Mouse (Mus musculus): Measurements from ENCODE around the gene Zfp747. TPM values are rescaled to one million over a fixed set of nuclear protein-coding genes. Genes with fewer than 3 reads are reported as not detected.

Gene Zfp747
- polyA plus RNA-seq, 1 experiment from 2014 or later: 9.6 TPM

DNA sequence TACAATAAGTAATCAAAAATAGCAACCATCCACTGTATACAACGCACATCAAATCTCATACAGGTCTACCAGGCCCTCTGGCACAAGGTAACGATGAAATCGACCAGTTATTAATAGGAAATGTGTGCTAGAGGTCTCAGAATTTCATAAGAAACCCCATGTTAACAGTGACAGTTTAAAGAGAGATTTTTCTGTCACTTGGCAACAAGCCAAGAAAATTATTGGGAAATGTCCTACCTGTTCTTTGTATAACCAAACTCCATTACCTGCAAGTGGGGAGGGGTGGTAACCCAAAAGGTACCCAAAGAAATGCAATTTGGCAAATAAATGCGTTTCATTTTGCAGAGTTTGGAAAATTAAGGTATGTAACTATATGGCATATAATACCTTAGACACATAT, 17.4 kb downstream of the Zfp747 start:
- Histone ChIP-seq H3K27ac (ENCODE audit: low read length) (no peak overlapping the region), H3K4me1 (replicated peaks; ENCODE audit: control insufficient read depth, insufficient read depth, low read length) (peaks cover 5% of the 10 kb centered on the region), H3K4me2 (ENCODE audit: low read length) (no peak overlapping the region), H3K9ac (replicated peaks; ENCODE audit: low read depth, low read length) (no peak overlapping the region), H3K4me3 (replicated peaks; ENCODE audit: low read length) (no peak overlapping the region), H3K27me3 (replicated peaks; ENCODE audit: control insufficient read depth, insufficient read depth, low read length) (no peaks in the 10 kb centered on the region; the same call in 1 of the 2 replicates), H3K9me3 (ENCODE audit: control insufficient read depth, low read length) (no peaks in the 10 kb centered on the region), H3K36me3 (ENCODE audit: control insufficient read depth, insufficient read depth) (no peaks in the 10 kb centered on the region)
- ATAC-seq: no peak
- WGBS: 73% methylated on average over 4 of the region's 4 CpGs

DNA sequence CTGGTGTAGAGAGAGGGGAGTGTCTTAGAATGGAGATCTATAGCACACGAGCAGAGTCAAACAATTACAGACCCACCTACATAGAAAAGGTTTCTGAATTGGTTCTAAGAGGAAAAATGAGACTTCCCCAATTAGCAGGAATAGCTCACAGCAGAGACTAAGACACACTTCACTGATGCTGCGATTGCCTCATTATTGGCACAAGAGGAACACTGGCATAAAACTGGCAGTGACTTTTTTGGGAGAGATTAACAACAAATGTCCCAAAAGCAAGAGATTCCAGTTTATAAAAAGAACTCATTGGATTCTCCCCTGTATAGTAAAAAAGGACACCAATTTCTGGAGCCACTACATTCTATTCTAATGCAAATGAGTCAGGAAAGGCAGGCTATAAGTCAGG, 18.0 kb downstream of the Zfp747 start:
- Histone ChIP-seq H3K36me3 (ENCODE audit: control insufficient read depth, insufficient read depth) (no peaks in the 10 kb centered on the region), H3K4me2 (ENCODE audit: low read length) (no peak overlapping the region), H3K4me3 (replicated peaks; ENCODE audit: low read length) (no peak overlapping the region), H3K9me3 (ENCODE audit: control insufficient read depth, low read length) (no peaks in the 10 kb centered on the region), H3K9ac (replicated peaks; ENCODE audit: low read depth, low read length) (no peak overlapping the region), H3K27me3 (replicated peaks; ENCODE audit: control insufficient read depth, insufficient read depth, low read length) (no peaks in the 10 kb centered on the region), H3K27ac (ENCODE audit: low read length) (no peak overlapping the region), H3K4me1 (replicated peaks; ENCODE audit: control insufficient read depth, insufficient read depth, low read length) (0 out of 2 replicates have a peak, but pooled peaks cover 2% of the 10 kb centered on the region)
- 39% methylated on average over 2 of the region's 2 CpGs for WGBS
- ATAC-seq: no peak

DNA sequence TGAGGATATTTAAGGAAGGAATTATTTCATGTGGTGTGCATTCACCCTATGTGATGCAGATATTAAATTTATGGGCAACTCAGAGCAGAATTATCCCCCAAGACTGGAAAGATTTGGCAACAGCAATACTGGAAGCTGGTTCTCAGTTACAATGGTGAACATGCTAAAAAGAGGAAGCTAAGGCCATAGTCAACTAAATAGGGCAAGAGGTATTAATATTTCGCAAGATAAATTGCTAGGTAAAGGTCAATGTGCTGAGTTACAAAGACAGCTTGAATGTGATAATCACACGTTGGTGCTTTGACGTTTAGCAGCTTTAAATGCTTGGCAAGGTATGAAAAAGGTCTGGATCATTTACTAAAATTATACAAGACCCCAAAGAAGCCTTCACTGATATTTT, 20.1 kb downstream of the Zfp747 start:
- no peak for ATAC-seq
- no peak overlapping the region for H3K4me2 ChIP-seq (ENCODE audit: low read length)
- WGBS: 64% methylated on average over 3 of the region's 3 CpGs

DNA sequence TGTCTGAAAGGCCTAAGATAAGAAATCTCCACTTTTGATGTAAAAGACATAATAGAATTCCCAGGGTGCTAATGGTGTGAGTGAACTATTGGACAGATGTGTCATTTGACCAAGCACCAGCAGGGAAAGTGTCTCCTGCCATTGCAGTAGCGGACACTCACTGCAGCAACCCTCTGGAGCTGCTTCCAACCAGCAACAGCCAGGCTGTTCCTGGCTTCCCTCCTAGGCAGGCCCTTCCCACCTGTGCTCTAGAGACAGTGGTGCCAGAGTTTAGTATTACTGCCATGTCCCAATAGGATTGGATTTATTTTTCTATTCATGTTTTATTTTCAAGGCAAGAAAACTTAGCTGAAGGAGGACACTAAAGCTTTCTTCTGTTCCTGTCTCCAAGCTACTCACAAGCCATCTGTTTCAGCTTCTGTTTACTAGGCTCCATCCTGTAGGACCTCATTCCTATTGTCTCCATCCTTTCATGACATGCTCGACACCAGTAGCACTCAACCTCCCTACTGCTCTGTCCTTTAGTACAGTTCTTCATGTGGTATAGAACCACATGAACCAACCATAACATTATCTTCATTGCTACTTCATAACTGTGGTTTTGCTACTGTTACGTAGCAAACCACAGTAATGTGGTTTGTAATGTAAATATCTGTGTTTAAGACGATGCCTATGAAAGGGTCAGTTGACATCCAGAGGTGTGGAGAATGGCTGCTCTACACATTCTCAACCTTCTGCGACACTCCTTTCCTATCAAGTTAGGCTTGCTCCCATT, 24.4 kb downstream of the Zfp747 start:
- no peaks in the 10 kb centered on the region for H3K27me3 ChIP-seq (replicated peaks; ENCODE audit: control insufficient read depth, insufficient read depth, low read length)
- no peak overlapping the region for H3K9ac ChIP-seq (replicated peaks; ENCODE audit: low read depth, low read length)
- H3K4me1 ChIP-seq (replicated peaks; ENCODE audit: control insufficient read depth, insufficient read depth, low read length): peaks cover 5% of the 10 kb centered on the region
- H3K4me3 ChIP-seq (replicated peaks; ENCODE audit: low read length): no peak overlapping the region
- H3K9me3 ChIP-seq (ENCODE audit: control insufficient read depth, low read length): no peaks in the 10 kb centered on the region
- H3K27ac ChIP-seq (ENCODE audit: low read length): no peak overlapping the region
- H3K36me3 ChIP-seq (ENCODE audit: control insufficient read depth, insufficient read depth): no peaks in the 10 kb centered on the region
- no peak overlapping the region for H3K4me2 ChIP-seq (ENCODE audit: low read length)
- 86% methylated on average over 5 of the region's 5 CpGs for WGBS
- no peak for ATAC-seq

More for the DNA sequence above, 20.1 kb downstream of the Zfp747 start:
- Histone ChIP-seq H3K4me3 (replicated peaks; ENCODE audit: low read length) (no peak overlapping the region), H3K27ac (ENCODE audit: low read length) (no peak overlapping the region), H3K36me3 (ENCODE audit: control insufficient read depth, insufficient read depth) (no peaks in the 10 kb centered on the region), H3K9ac (replicated peaks; ENCODE audit: low read depth, low read length) (no peak overlapping the region), H3K27me3 (replicated peaks; ENCODE audit: control insufficient read depth, insufficient read depth, low read length) (no peaks in the 10 kb centered on the region), H3K9me3 (ENCODE audit: control insufficient read depth, low read length) (no peaks in the 10 kb centered on the region), H3K4me1 (replicated peaks; ENCODE audit: control insufficient read depth, insufficient read depth, low read length) (no peaks in the 10 kb centered on the region)

DNA sequence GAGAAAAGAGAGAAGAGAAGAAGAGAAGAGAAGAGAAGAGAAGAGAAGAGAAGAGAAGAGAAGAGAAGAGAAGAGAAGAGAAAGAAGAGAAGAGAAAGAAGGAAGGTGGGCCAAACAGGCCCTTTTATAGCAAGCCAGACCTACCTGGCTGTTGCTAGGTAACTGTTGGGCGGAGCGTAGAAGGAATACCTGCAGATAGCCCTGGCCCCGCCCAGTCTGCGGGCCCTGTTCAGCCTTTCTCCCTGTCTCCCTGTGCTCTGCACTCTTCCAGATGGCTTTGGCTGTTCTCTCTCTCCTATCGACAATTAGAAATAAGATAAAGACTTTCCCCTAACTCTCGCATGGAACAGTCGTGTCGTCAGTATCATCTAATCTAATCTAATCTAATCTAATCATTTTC, 29.2 kb downstream of the Zfp747 start:
- no peak overlapping the region for H3K27ac ChIP-seq (ENCODE audit: low read length)
- no peak overlapping the region for H3K4me3 ChIP-seq (replicated peaks; ENCODE audit: low read length)
- ATAC-seq: no peak
- peaks cover 2% of the 10 kb centered on the region; the same call in 1 of the 2 replicates for H3K36me3 ChIP-seq (ENCODE audit: control insufficient read depth, insufficient read depth)
- no peaks in the 10 kb centered on the region for H3K27me3 ChIP-seq (replicated peaks; ENCODE audit: control insufficient read depth, insufficient read depth, low read length)
- 15% methylated on average over 8 of the region's 8 CpGs for WGBS
- H3K9me3 ChIP-seq (ENCODE audit: control insufficient read depth, low read length): no peaks in the 10 kb centered on the region
- no peak overlapping the region for H3K9ac ChIP-seq (replicated peaks; ENCODE audit: low read depth, low read length)
- peaks cover 14% of the 10 kb centered on the region for H3K4me1 ChIP-seq (replicated peaks; ENCODE audit: control insufficient read depth, insufficient read depth, low read length)
- H3K4me2 ChIP-seq (ENCODE audit: low read length): peak overlapping the region; percentile 74

DNA sequence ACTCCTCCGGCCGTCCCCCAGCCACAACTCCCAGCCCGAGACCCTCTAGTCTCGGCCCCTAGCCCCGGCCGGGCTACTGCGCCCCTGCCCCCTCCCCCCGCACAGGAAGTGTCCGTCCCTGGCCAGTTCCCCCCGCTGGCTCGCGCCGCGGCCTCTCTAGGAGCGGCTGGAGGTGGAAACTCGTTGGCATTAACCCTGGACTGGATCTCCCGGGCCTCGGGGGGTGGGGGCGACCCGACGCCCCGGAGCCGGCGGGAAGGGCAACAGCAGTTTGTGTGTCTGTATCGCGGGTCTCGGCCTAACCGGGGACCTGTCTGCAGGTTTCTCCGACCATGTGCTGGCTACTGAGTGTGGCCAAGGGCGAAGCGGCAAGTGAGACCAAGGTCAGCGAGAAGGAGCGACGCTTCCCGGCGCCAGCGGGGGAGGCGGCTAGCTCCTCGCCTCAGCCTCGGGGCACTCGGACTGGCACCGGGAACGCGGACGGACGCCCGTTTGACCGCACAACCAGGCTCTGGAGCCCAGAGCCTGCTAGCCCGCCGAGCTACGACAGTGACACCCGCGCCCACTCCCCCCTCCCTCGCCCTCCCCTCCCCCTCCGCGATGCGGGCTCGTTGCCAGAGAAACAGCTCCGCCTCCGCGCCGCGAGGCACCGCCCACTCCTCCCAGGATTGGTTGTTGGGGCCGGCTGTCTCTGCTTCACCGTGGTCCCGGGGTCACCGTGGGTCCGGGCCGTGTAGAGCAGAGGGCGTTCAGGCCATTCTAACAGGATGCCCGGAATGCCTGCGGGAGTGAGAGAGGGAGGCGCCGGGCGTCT, 30.1 kb downstream of the Zfp747 start, which contains the start of gene Zfp768:
TSS of gene Zfp768 (minus strand) at position 78 of the 814 bp plus-strand sequence.
- ATAC-seq: peak; percentile 90
- no peaks in the 10 kb centered on the region for H3K27me3 ChIP-seq (replicated peaks; ENCODE audit: control insufficient read depth, insufficient read depth, low read length)
- H3K4me1 ChIP-seq (replicated peaks; ENCODE audit: control insufficient read depth, insufficient read depth, low read length): peaks cover 14% of the 10 kb centered on the region
- H3K27ac ChIP-seq (ENCODE audit: low read length): peak within 1 kb of the TSS; percentile 90
- peak within 1 kb of the TSS; percentile 83 for H3K4me3 ChIP-seq (replicated peaks; ENCODE audit: low read length)
- no peaks in the 10 kb centered on the region for H3K9me3 ChIP-seq (ENCODE audit: control insufficient read depth, low read length)
- peaks cover 2% of the 10 kb centered on the region; the same call in 1 of the 2 replicates for H3K36me3 ChIP-seq (ENCODE audit: control insufficient read depth, insufficient read depth)
- whole genome bisulfite sequencing: 0% methylated on average over 61 of the region's 76 CpGs
- peak within 1 kb of the TSS; percentile 74 for H3K4me2 ChIP-seq (ENCODE audit: low read length)
- peak within 1 kb of the TSS; percentile 91 for H3K9ac ChIP-seq (replicated peaks; ENCODE audit: low read depth, low read length)

DNA sequence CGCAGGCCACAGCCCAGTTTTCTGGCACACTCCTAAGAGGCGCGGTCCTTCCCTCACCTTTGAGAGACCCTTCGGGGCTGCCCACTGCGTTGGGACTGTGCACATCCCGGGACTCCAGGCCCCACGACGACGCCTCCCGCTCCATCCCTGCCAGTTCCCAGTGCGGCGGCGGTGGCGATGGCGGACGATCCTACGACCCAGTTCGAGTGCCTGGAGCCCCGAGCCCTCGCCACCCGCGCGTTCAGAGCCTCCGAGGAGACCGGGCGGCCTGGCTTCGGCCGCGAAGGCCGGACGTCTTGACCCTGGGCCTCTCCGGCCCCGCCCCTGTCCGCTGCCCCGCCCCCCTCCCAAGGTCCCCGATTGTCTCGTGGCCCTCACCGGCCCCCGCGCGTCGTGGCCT, 30.8 kb downstream of the Zfp747 start:
- Histone ChIP-seq H3K27ac (ENCODE audit: low read length) (peak overlapping the region; percentile 90), H3K9ac (replicated peaks; ENCODE audit: low read depth, low read length) (peak overlapping the region; percentile 91), H3K36me3 (ENCODE audit: control insufficient read depth, insufficient read depth) (peaks cover 2% of the 10 kb centered on the region; the same call in 1 of the 2 replicates), H3K9me3 (ENCODE audit: control insufficient read depth, low read length) (no peaks in the 10 kb centered on the region), H3K4me1 (replicated peaks; ENCODE audit: control insufficient read depth, insufficient read depth, low read length) (peaks cover 14% of the 10 kb centered on the region), H3K4me3 (replicated peaks; ENCODE audit: low read length) (peak overlapping the region; percentile 83), H3K4me2 (ENCODE audit: low read length) (peak overlapping the region; percentile 74), H3K27me3 (replicated peaks; ENCODE audit: control insufficient read depth, insufficient read depth, low read length) (no peaks in the 10 kb centered on the region)
- peak; percentile 41 for ATAC-seq
- under 1% methylated on average over 41 of the region's 42 CpGs for WGBS

DNA sequence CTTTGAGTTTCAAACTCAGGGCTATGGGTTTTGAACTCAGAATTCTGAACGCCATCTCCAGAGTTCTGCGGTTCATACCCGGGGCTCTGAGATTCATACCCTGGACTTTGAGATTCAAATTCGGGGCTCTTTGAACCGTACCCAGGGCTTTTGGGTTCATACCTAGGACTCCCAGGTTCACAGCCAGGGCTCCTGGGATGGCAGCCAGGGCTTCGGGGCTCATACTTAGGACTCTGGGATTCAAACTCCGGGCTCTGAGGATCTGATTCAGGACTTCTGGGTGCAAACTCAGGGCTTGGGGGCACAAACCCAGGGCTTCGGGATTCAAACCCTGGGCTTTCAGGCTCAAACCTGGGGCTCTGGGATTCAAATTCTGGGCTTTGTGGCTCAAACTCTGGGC, 31.5 kb downstream of the Zfp747 start:
- H3K9ac ChIP-seq (replicated peaks; ENCODE audit: low read depth, low read length): no peak overlapping the region
- WGBS: 87% methylated on average over 8 of the region's 8 CpGs
- no peaks in the 10 kb centered on the region for H3K9me3 ChIP-seq (ENCODE audit: control insufficient read depth, low read length)
- H3K4me1 ChIP-seq (replicated peaks; ENCODE audit: control insufficient read depth, insufficient read depth, low read length): peaks cover 14% of the 10 kb centered on the region
- peak overlapping the region; percentile 83 for H3K4me3 ChIP-seq (replicated peaks; ENCODE audit: low read length)
- H3K4me2 ChIP-seq (ENCODE audit: low read length): peak overlapping the region; percentile 74
- ATAC-seq: no peak
- H3K27me3 ChIP-seq (replicated peaks; ENCODE audit: control insufficient read depth, insufficient read depth, low read length): no peaks in the 10 kb centered on the region
- no peak overlapping the region for H3K27ac ChIP-seq (ENCODE audit: low read length)
- peaks cover 2% of the 10 kb centered on the region; the same call in 1 of the 2 replicates for H3K36me3 ChIP-seq (ENCODE audit: control insufficient read depth, insufficient read depth)

DNA sequence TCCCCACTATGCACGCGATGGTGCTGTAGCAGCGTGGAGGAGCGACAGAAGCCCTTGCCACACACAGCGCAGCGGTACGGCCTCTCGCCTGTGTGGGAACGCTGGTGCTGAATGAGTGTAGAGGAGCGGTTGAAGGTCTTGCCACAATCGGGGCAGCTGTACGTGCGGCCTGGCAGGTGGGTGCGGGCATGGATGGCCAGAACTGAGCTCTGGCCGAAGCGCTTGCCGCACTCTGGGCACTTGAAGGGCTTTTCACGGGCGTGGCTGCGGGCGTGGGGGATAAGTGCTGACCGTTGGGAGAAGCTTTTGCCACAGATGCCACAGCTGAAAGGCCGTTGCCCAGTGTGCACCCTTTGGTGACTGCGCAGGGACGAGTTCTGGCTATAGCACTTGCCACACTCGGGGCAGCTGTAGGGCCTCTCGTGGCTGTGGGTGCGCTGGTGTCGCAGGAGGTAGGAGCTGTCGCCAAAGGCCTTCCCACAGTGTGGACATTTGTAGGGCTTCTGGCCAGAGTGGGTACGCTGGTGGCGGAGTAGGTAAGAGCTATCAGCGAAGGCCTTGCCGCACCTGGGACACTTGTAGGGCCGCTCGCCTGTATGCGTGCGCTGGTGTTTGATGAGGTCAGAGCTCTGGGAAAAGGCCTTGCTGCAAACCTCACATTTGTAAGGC, 32.4 kb downstream of the Zfp747 start:
- Histone ChIP-seq H3K27ac (ENCODE audit: low read length) (no peak overlapping the region), H3K4me1 (replicated peaks; ENCODE audit: control insufficient read depth, insufficient read depth, low read length) (peaks cover 14% of the 10 kb centered on the region), H3K4me3 (replicated peaks; ENCODE audit: low read length) (no peak overlapping the region), H3K4me2 (ENCODE audit: low read length) (no peak overlapping the region), H3K9ac (replicated peaks; ENCODE audit: low read depth, low read length) (no peak overlapping the region), H3K36me3 (ENCODE audit: control insufficient read depth, insufficient read depth) (peaks cover 2% of the 10 kb centered on the region; the same call in 1 of the 2 replicates), H3K9me3 (ENCODE audit: control insufficient read depth, low read length) (no peaks in the 10 kb centered on the region), H3K27me3 (replicated peaks; ENCODE audit: control insufficient read depth, insufficient read depth, low read length) (no peaks in the 10 kb centered on the region)
- ATAC-seq: no peak
- 94% methylated on average over 38 of the region's 38 CpGs for WGBS

All from forebrain, embryonic 16.5 days (tissue).